8 mouse cellular contexts compared by ENCODE assay signal in the genomic region with DNA sequence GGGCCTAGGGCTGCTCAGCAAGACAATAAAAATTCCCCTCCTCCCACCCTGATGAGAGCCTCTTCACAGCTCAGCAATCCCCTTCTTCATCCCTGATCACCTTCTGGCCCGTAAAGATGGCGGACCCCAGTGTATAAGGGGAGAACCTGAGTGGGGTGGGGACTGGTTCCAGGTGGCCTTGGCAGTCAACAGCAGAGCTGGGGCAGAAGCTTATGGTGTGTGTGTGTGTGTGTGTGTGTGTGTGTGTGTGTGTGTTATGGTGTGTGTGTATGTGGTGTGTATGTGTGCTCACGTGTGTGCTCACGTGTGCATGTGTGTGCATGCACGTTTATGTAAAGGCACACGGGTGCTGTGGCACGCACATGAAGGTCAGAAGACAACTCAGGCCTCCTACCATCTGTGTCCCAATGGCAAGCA. TPM values are rescaled to one million over a fixed set of nuclear protein-coding genes. Genes with fewer than 3 reads are reported as not detected.
A peak's percentile ranks its signal among the peaks of the same experiment; 100 is the strongest.
DNase-seq lines count a peak whose midpoint lies in the region; ATAC-seq and TF ChIP-seq lines count a peak whose summit lies in the region.

No protein-coding gene starts in this region.

- peaks cover 53% of the 10 kb centered on the region for H3K36me3 ChIP-seq in E14TG2a.4 (ENCODE audit: insufficient read depth, low read length)
- H3K36me3 ChIP-seq in heart, postnatal 0 days (replicated peaks; ENCODE audit: control insufficient read depth, insufficient read depth, low read length), result peaks cover 20% of the 10 kb centered on the region; the same call in 1 of the 2 replicates
- H3K36me3 ChIP-seq in midbrain, embryonic 10.5 days, result peaks cover 29% of the 10 kb centered on the region

- DNase-seq in CD4-positive, CD25-positive, alpha-beta regulatory T cell, adult 2 months (ENCODE audit: low read depth, low spot score), result peak; percentile 73
- DNase-seq in heart, postnatal 0 days (ENCODE audit: low spot score), result no peak
- no peak for DNase-seq in midbrain, embryonic 10.5 days (ENCODE audit: low spot score)
- DNase-seq in thymus, postnatal 4 days, result peak; percentile 53
- no peak for DNase-seq in right cerebral cortex, postnatal 10 days (ENCODE audit: low spot score in 2 of 2)
- no peak for DNase-seq in layer of hippocampus, adult 9-10 months (ENCODE audit: low spot score)

- peak overlapping the region; percentile 68 for H3K4me2 ChIP-seq in heart, postnatal 0 days (ENCODE audit: low read depth, low read length)

- no peak for TF ChIP-seq EP300 in heart, postnatal 0 days (IDR thresholded peaks at IDR 0.05; ENCODE audit: low read depth)

- H3K9ac ChIP-seq in heart, postnatal 0 days (replicated peaks; ENCODE audit: low read depth, low read length), result peak overlapping the region; percentile 40; the same call in 1 of the 2 replicates

- no peak for ATAC-seq in CD4-positive, CD25-positive, alpha-beta regulatory T cell, adult 4 months
- no peak for ATAC-seq in heart, postnatal 0 days (ENCODE audit: insufficient read depth, low read depth)

- TF ChIP-seq CTCF in E14TG2a.4 (conservative IDR thresholded peaks at IDR 0.05; ENCODE audit: low read length), result no peak
- TF ChIP-seq CTCF in heart, postnatal 0 days (IDR thresholded peaks at IDR 0.05; ENCODE audit: low read depth), result no peak

- peak overlapping the region; percentile 80 for H3K27ac ChIP-seq in heart, postnatal 0 days (ENCODE audit: low read depth)
- peak overlapping the region; percentile 85 for H3K27ac ChIP-seq in midbrain, embryonic 10.5 days (replicated peaks)

- H3K27me3 ChIP-seq in E14TG2a.4 (ENCODE audit: insufficient read depth, low read length), result no peaks in the 10 kb centered on the region
- no peaks in the 10 kb centered on the region for H3K27me3 ChIP-seq in heart, postnatal 0 days (ENCODE audit: control insufficient read depth, insufficient read depth, low read length)
- H3K27me3 ChIP-seq in midbrain, embryonic 10.5 days (ENCODE audit: low read depth, poor library complexity, severe bottlenecking), result peaks cover 29% of the 10 kb centered on the region

- WGBS in heart, postnatal 0 days, result 85% methylated on average over 7 of the region's 7 CpGs
- WGBS in midbrain, embryonic 10.5 days, result 92% methylated on average over 7 of the region's 7 CpGs

- H3K4me3 ChIP-seq in E14TG2a.4 (replicated peaks; ENCODE audit: low read length), result peak overlapping the region; percentile 88
- H3K4me3 ChIP-seq in heart, postnatal 0 days (ENCODE audit: low read depth, low read length), result peak overlapping the region; percentile 56
- H3K4me3 ChIP-seq in midbrain, embryonic 10.5 days, result peak overlapping the region; percentile 62

- H3K9me3 ChIP-seq in E14TG2a.4 (ENCODE audit: low read length), result no peaks in the 10 kb centered on the region
- H3K9me3 ChIP-seq in heart, postnatal 0 days (replicated peaks; ENCODE audit: control insufficient read depth, low read length), result no peaks in the 10 kb centered on the region
- H3K9me3 ChIP-seq in midbrain, embryonic 10.5 days (replicated peaks), result no peaks in the 10 kb centered on the region

- peaks cover 66% of the 10 kb centered on the region for H3K4me1 ChIP-seq in E14TG2a.4 (replicated peaks; ENCODE audit: low read depth, low read length)
- H3K4me1 ChIP-seq in heart, postnatal 0 days (ENCODE audit: control insufficient read depth, insufficient read depth), result peaks cover 21% of the 10 kb centered on the region
- H3K4me1 ChIP-seq in midbrain, embryonic 10.5 days, result peaks cover 49% of the 10 kb centered on the region

RNA-seq across cellular contexts. Expression of a gene that starts 1.3 kb away (rescaled TPM):
- polyA plus RNA-seq in CD4-positive, CD25-positive, alpha-beta regulatory T cell, adult 4 months (2017; shearing (Covaris generic)), result 1,000 to 10,000 TPM; 1,055 to 1,337 TPM
- total RNA-seq in heart, postnatal 0 days (2014; rRNA removed; ENCODE audit: low replicate concordance), result 71.4 and 234 TPM in 2 replicates
- polyA plus RNA-seq in heart, postnatal 0 days (2015; fragmentation: Nextera tagmentation; extraction: Ambion mirVana), result 339 and 342 TPM in 2 replicates
- polyA plus RNA-seq in midbrain, embryonic 10.5 days (2016; fragmentation: Nextera tagmentation; extraction: Ambion mirVana), result 81.4 and 93.1 TPM in 2 replicates

RNA-seq across cellular contexts. Expression of a gene that starts 20.3 kb away (rescaled TPM):
- 10 to 100 TPM; 20.0 to 20.3 TPM for polyA plus RNA-seq in CD4-positive, CD25-positive, alpha-beta regulatory T cell, adult 4 months (2017; shearing (Covaris generic))
- not detected in 2 replicates for total RNA-seq in heart, postnatal 0 days (2014; rRNA removed; ENCODE audit: low replicate concordance)
- 0.07 and 0.52 TPM in 2 replicates for polyA plus RNA-seq in heart, postnatal 0 days (2015; fragmentation: Nextera tagmentation; extraction: Ambion mirVana)
- 0.42 and 0.81 TPM in 2 replicates for polyA plus RNA-seq in midbrain, embryonic 10.5 days (2016; fragmentation: Nextera tagmentation; extraction: Ambion mirVana)

RNA-seq across cellular contexts. Expression of a gene that starts 21.6 kb away (rescaled TPM):
- not detected for polyA plus RNA-seq in CD4-positive, CD25-positive, alpha-beta regulatory T cell, adult 4 months (2017; shearing (Covaris generic))
- total RNA-seq in heart, postnatal 0 days (2014; rRNA removed; ENCODE audit: low replicate concordance), result 0.12 and 15.6 TPM in 2 replicates
- 17.6 and 23.3 TPM in 2 replicates for polyA plus RNA-seq in heart, postnatal 0 days (2015; fragmentation: Nextera tagmentation; extraction: Ambion mirVana)
- polyA plus RNA-seq in midbrain, embryonic 10.5 days (2016; fragmentation: Nextera tagmentation; extraction: Ambion mirVana), result not detected in 2 replicates

RNA-seq across cellular contexts. Expression of a gene that starts 42.4 kb away (rescaled TPM):
- polyA plus RNA-seq in CD4-positive, CD25-positive, alpha-beta regulatory T cell, adult 4 months (2017; shearing (Covaris generic)), result 10 to 100 TPM; 22.0 to 29.5 TPM
- 4.3 and 9.0 TPM in 2 replicates for total RNA-seq in heart, postnatal 0 days (2014; rRNA removed; ENCODE audit: low replicate concordance)
- 21.1 and 26.5 TPM in 2 replicates for polyA plus RNA-seq in heart, postnatal 0 days (2015; fragmentation: Nextera tagmentation; extraction: Ambion mirVana)
- polyA plus RNA-seq in midbrain, embryonic 10.5 days (2016; fragmentation: Nextera tagmentation; extraction: Ambion mirVana), result 22.0 and 22.8 TPM in 2 replicates

Comparison
In these comparisons a context has a peak if more than half of its experiments do, and no peak if none do; other contexts are left out.
1. DNase-seq: peak in CD4-positive, CD25-positive, alpha-beta regulatory T cell, adult 2 months (single experiment) and thymus, postnatal 4 days (single experiment); none in heart, postnatal 0 days (single experiment), midbrain, embryonic 10.5 days (single experiment), right cerebral cortex, postnatal 10 days (0 of 2) and layer of hippocampus, adult 9-10 months (single experiment).
2. RNA of a gene that starts 20.3 kb away (polyA plus RNA-seq): 20.0 to 20.3 TPM in CD4-positive, CD25-positive, alpha-beta regulatory T cell, adult 4 months; 0.42 to 0.81 TPM in midbrain, embryonic 10.5 days and 0.07 to 0.52 TPM in heart, postnatal 0 days; every median in the first group is over 10 times any median in the second.
3. RNA of a gene that starts 21.6 kb away (polyA plus RNA-seq): 17.6 to 23.3 TPM in heart, postnatal 0 days; not detected in CD4-positive, CD25-positive, alpha-beta regulatory T cell, adult 4 months and not detected in midbrain, embryonic 10.5 days; every median in the first group is over 10 times any median in the second.
4. Peak in every context shown above with its lines, with median percentiles within 50 percentile points of each other: H3K4me3 ChIP-seq.